Mouse (Mus musculus) E14TG2a.4 (cell line): Measurements from ENCODE around the gene Cmtm8.

Source experiments
- CTCF ChIP-seq: conservative IDR thresholded peaks from 2 replicates; pipeline ENCODE4 v1.5.1; 2014; ENCODE audit warnings: low read length
- NANOG ChIP-seq: IDR thresholded peaks from 2 replicates; pipeline ENCODE4 v1.6.1; 2014; ENCODE audit warnings: borderline replicate concordance, low read length, mixed read lengths

- TF ChIP-seq CTCF (no peak), NANOG (no peak)
Measured at GRCm38 (mm10) chr9:114767030-114767429, 76.9 kb downstream of the Cmtm8 start.
